Mouse (Mus musculus) stomach, embryonic 16.5 days (tissue): Measurements from ENCODE around the gene Gif. TPM values are rescaled to one million over a fixed set of nuclear protein-coding genes. Genes with fewer than 3 reads are reported as not detected.

ENCODE experiments used
- ATAC-seq: fragments of 200-750 bp; cut with Nextera tagmentation; 2 replicates; pipeline ENCODE4 v1.8.0; 2017; ENCODE audit warnings: moderate number of reproducible peaks, moderate TSS enrichment; ENCODE audit not compliant: insufficient read depth, low FRiP score
- H3K27ac ChIP-seq: fragments of 300-500 bp; sonication (generic); 2 replicates; pipeline ENCODE4 v1.5.1; 2014; ENCODE audit warnings: low read length
- H3K27me3 ChIP-seq: fragments of 300-500 bp; sonication (generic); 2 replicates; pipeline ENCODE4 v1.6.1; 2014; ENCODE audit warnings: low read length, control low read depth, mixed read lengths; ENCODE audit not compliant: control insufficient read depth, insufficient read depth
- H3K36me3 ChIP-seq: fragments of 300-500 bp; sonication (generic); 2 replicates; pipeline ENCODE4 v1.6.1; 2014; ENCODE audit warnings: low read length; ENCODE audit not compliant: control insufficient read depth, insufficient read depth
- H3K4me1 ChIP-seq: fragments of 300-500 bp; sonication (generic); 2 replicates; pipeline ENCODE4 v1.6.1; 2014; ENCODE audit warnings: low read length, control low read depth, mixed read lengths; ENCODE audit not compliant: control insufficient read depth, insufficient read depth
- H3K4me2 ChIP-seq: fragments of 300-500 bp; sonication (generic); 2 replicates; pipeline ENCODE4 v1.6.1; 2014; ENCODE audit warnings: low read depth, low read length, mixed read lengths
- H3K4me3 ChIP-seq: fragments of 300-500 bp; sonication (generic); replicated peaks from 2 replicates; pipeline ENCODE4 v1.5.1; 2014; ENCODE audit warnings: mild to moderate bottlenecking, low read length
- H3K9ac ChIP-seq: fragments of 300-500 bp; sonication (generic); 2 replicates; pipeline ENCODE4 v1.6.1; 2014; ENCODE audit warnings: low read length
- H3K9me3 ChIP-seq: fragments of 300-500 bp; sonication (generic); replicated peaks from 2 replicates; pipeline ENCODE4 v1.6.1; 2016; ENCODE audit warnings: low read length, control low read depth; ENCODE audit not compliant: control insufficient read depth
- WGBS: fragments of 180-500 bp; shearing (Covaris S2); extraction: QIAGEN DNeasy Blood & Tissue Kit; methylation state at CpG from one replicate; pipeline ENCODE4 v1.1.7; 2014; 5-methylcytosine and 5-hydroxymethylcytosine counted together
- polyA plus RNA-seq: library from polyadenylated mRNA; unstranded; fragments of >200 nt; fragmentation: Nextera tagmentation; extraction: Ambion mirVana; gene quantifications from 2 replicates; pipeline ENCODE4 v1.2.1, GENCODE M21; 2015

Gif gene
- polyA plus RNA-seq, 1 experiment from 2014 or later = 9.9 TPM

DNA sequence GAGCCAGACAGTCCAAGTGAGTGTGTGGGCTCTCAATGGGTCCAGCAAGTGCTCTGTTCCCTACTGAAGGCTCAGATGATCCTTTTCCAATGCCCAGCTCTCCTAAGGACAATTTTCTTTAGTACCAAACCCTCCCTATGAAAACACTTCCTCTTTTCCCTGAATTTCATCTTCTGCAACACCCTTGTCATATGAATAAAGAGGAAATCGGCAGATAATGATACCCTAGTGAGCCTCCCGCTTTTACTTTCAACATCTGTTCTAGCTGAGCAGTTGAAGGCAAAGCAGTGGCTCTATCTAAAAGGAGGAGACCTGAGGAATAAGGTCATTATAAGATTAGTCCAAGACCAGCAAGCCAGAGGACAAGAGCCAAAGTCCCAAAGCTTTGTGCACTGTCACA is 61.1 kb downstream of the Gif start:
- no peaks in the 10 kb centered on the region for H3K27me3 ChIP-seq
- H3K36me3 ChIP-seq = no peaks in the 10 kb centered on the region
- no peak overlapping the region for H3K9ac ChIP-seq
- H3K4me2 ChIP-seq = no peak overlapping the region
- WGBS = 84% methylated on average over 2 of the region's 2 CpGs
- peaks cover 13% of the 10 kb centered on the region for H3K4me1 ChIP-seq
- H3K9me3 ChIP-seq = no peaks in the 10 kb centered on the region
- H3K27ac ChIP-seq = no peak overlapping the region
- no peak overlapping the region for H3K4me3 ChIP-seq
- ATAC-seq = no peak

DNA sequence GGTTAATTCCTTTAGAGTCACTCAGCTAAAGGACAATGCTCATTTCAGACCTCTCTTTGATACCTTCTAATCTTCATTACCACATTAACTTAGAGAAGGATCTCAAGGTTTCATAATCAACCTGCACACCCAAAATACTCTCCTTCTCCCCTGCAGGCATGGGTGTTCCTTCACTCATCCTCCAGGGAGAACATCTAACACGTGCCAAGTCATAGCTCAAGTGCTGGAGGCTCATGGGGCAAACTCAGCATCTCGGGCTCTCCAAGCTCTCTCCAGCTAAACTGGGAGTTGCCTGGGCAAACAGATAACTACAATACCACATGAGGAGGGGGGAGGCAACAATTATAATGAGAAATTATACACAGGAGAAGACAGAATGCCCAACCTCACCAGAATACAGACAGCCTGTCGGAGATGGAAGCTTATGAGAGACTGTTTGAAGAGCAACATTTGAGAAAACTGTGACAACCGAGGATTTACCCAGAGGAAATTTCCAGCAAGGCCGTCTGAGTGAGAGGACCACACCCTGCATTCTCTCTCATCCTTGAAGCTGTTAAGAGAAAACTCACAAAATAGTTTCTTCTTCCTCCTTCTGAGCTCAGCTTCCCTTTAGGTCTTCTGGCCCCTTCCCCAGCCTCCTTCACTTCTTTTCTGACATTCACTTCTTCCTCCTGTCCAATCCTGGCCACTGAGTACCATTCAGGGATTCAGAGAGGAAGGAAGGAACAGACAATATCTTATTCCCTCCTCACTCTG is 62.8 kb downstream of the Gif start:
- H3K4me3 ChIP-seq = no peak overlapping the region
- 64% methylated on average over 5 of the region's 5 CpGs for WGBS
- ATAC-seq = no peak

DNA sequence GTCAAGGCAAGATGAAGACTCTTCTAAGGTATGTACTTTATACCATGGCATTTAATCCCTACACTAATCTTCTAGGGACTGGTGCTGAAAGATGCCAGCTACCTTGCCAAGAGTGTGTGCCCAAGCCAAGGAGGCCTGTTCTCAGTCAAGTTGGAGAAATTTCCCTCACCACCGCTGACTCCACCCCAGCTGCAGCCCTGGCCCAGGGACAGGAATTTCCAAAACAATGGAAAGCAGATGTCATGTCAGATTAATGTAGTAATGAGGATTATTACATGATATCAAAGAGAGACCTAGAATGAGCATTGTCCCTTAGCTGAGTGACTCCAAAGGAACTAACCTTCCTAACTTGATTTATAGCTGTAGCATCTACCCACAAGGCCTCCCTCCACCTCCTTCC is 63.5 kb downstream of the Gif start:
- Histone ChIP-seq H3K27ac (no peak overlapping the region), H3K4me2 (no peak overlapping the region), H3K9ac (no peak overlapping the region)

More for the DNA sequence above, 62.8 kb downstream of the Gif start:
- no peaks in the 10 kb centered on the region for H3K9me3 ChIP-seq
- no peak overlapping the region for H3K4me2 ChIP-seq
- no peak overlapping the region for H3K27ac ChIP-seq
- H3K4me1 ChIP-seq = peaks cover 16% of the 10 kb centered on the region
- no peaks in the 10 kb centered on the region for H3K36me3 ChIP-seq
- H3K27me3 ChIP-seq = no peaks in the 10 kb centered on the region
- no peak overlapping the region for H3K9ac ChIP-seq

DNA sequence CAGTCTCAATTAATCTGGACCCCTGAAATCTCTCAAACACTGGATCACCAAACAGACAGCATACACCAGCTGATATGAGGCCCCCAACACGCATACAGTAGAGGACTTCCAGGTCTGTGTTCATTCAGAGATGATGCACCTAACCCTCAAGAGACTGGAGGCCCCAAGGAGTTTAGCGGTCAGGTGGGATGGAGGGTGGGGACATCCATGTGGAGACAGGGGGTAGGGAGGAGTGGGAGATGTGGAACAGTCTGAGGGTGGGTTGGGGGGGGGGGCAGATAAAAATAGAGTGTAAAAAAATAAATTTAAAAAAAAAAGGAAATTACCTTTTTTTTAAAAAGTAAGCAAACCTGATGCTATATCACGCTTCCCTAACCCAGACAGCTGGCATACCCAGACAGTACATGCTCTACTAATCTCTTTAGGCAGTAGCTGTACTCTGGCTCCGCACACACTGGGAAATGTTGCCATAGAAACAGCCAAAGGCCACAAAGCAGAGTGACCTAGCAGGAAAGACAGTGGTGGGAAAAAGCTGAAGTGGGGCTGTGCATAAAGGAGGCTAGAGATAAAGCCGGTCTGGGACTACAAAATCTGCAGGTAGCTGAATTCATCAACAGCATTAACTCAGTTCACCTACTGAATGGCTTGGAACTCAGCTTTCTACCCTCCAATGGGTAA is 64.5 kb downstream of the Gif start:
- ATAC-seq = 0 out of 2 replicates have a peak, but pooled peaks have one; percentile 62
- H3K4me1 ChIP-seq = peaks cover 17% of the 10 kb centered on the region
- H3K4me2 ChIP-seq = no peak overlapping the region
- WGBS = 52% methylated on average over 5 of the region's 5 CpGs
- H3K27ac ChIP-seq = no peak overlapping the region
- no peaks in the 10 kb centered on the region for H3K27me3 ChIP-seq
- H3K9ac ChIP-seq = no peak overlapping the region
- H3K9me3 ChIP-seq = no peaks in the 10 kb centered on the region
- no peaks in the 10 kb centered on the region for H3K36me3 ChIP-seq
- no peak overlapping the region for H3K4me3 ChIP-seq

More for the DNA sequence above, 63.5 kb downstream of the Gif start:
- H3K27me3 ChIP-seq = no peaks in the 10 kb centered on the region
- H3K36me3 ChIP-seq = no peaks in the 10 kb centered on the region
- peaks cover 16% of the 10 kb centered on the region for H3K4me1 ChIP-seq
- H3K4me3 ChIP-seq = no peak overlapping the region
- H3K9me3 ChIP-seq = no peaks in the 10 kb centered on the region
- WGBS = 39% methylated on average over 1 of the region's 1 CpGs
- no peak for ATAC-seq

Other genes with a start within 250 kb of the Gif start
- 7.4 and 8.4 TPM in 2 replicates for gene Ms4a6b, start 231.0 kb upstream of the Gif start, polyA plus RNA-seq
- gene Ms4a4d, start 210.8 kb upstream of the Gif start, polyA plus RNA-seq = 4.8 and 5.1 TPM in 2 replicates
- 5.3 and 6.6 TPM in 2 replicates for gene Ms4a6d, start 142.7 kb upstream of the Gif start, polyA plus RNA-seq
- gene Ms4a2, start 123.8 kb upstream of the Gif start, polyA plus RNA-seq = 0.34 and 1.1 TPM in 2 replicates
- 1.4 and 1.6 TPM in 2 replicates for gene Ms4a3, start 106.7 kb upstream of the Gif start, polyA plus RNA-seq
- gene Oosp2, start 87.0 kb upstream of the Gif start, polyA plus RNA-seq = not detected in 2 replicates
- not detected in 2 replicates for gene Oosp1, start 56.4 kb upstream of the Gif start, polyA plus RNA-seq
- gene Oosp3, start 50.5 kb upstream of the Gif start, polyA plus RNA-seq = not detected in 2 replicates
- 51.7 and 53.0 TPM in 2 replicates for gene Mrpl16, start 22.8 kb downstream of the Gif start, polyA plus RNA-seq
- 20.2 and 22.7 TPM in 2 replicates for gene Stx3, start 71.8 kb downstream of the Gif start, polyA plus RNA-seq
- gene Olfr1417, start 91.7 kb downstream of the Gif start, polyA plus RNA-seq = 0.13 TPM in 1 of 2 replicates, not detected in the other
- gene Olfr1418, start 113.5 kb downstream of the Gif start, polyA plus RNA-seq = not detected in 2 replicates
- not detected in 2 replicates for gene Olfr1419, start 127.6 kb downstream of the Gif start, polyA plus RNA-seq
- 0.06 TPM in 1 of 2 replicates, not detected in the other for gene Olfr1420, start 139.0 kb downstream of the Gif start, polyA plus RNA-seq
- 16.6 and 16.9 TPM in 2 replicates for gene Patl1, start 164.8 kb downstream of the Gif start, polyA plus RNA-seq
- 4.1 and 4.6 TPM in 2 replicates for gene Osbp, start 218.4 kb downstream of the Gif start, polyA plus RNA-seq